Mouse (Mus musculus): ENCODE results near the gene Trank1. TPM values are rescaled to one million over a fixed set of nuclear protein-coding genes. Genes with fewer than 3 reads are reported as not detected.

Trank1 gene
- polyA plus RNA-seq, 1 experiment: 0.75 TPM

- no peaks in the 10 kb centered on the region for H3K4me1 ChIP-seq (ENCODE audit: control insufficient read depth, insufficient read depth, low read length)
- TF ChIP-seq CTCF (IDR thresholded peaks at IDR 0.05; ENCODE audit: control insufficient read depth, insufficient read depth, low read length) (no peak), POLR2A (IDR thresholded peaks at IDR 0.05; ENCODE audit: borderline replicate concordance, control insufficient read depth, low read depth, low read length) (no peak)
- H3K27ac ChIP-seq (ENCODE audit: control insufficient read depth, insufficient read depth, low read depth, low read length, poor library complexity): no peak overlapping the region
- 71% methylated on average over 2 of the region's 2 CpGs for WGBS
- H3K4me3 ChIP-seq (replicated peaks; ENCODE audit: control insufficient read depth, low read depth, low read length): no peak overlapping the region
Observed at GRCm38 (mm10) chr9:111441151-111441550, 129.6 kb downstream of the Trank1 start.

Other genes with a start within 250 kb of the Trank1 start
- 48.1 and 88.3 TPM in 2 replicates for gene Lrrfip2, start 194.1 kb upstream of the Trank1 start, polyA plus RNA-seq (2011; ENCODE audit: insufficient read depth, insufficient read length, low replicate concordance, missing spikeins)
- gene Mlh1, start 39.9 kb upstream of the Trank1 start, polyA plus RNA-seq (2011; ENCODE audit: insufficient read depth, insufficient read length, low replicate concordance, missing spikeins): 23.3 and 34.8 TPM in 2 replicates
- gene Epm2aip1, start 39.8 kb upstream of the Trank1 start, polyA plus RNA-seq (2011; ENCODE audit: insufficient read depth, insufficient read length, low replicate concordance, missing spikeins): 3.6 and 5.4 TPM in 2 replicates
- gene Dclk3, start 127.3 kb downstream of the Trank1 start, polyA plus RNA-seq (2011; ENCODE audit: insufficient read depth, insufficient read length, low replicate concordance, missing spikeins): not detected in 2 replicates

Measured in bone marrow, adult 2 months (tissue).